Mouse (Mus musculus): ENCODE data around the gene Aurka. TPM values are rescaled to one million over a fixed set of nuclear protein-coding genes. Genes with fewer than 3 reads are reported as not detected.

Gene Aurka
- polyA plus RNA-seq, 1 experiment = 11.8 TPM

DNA sequence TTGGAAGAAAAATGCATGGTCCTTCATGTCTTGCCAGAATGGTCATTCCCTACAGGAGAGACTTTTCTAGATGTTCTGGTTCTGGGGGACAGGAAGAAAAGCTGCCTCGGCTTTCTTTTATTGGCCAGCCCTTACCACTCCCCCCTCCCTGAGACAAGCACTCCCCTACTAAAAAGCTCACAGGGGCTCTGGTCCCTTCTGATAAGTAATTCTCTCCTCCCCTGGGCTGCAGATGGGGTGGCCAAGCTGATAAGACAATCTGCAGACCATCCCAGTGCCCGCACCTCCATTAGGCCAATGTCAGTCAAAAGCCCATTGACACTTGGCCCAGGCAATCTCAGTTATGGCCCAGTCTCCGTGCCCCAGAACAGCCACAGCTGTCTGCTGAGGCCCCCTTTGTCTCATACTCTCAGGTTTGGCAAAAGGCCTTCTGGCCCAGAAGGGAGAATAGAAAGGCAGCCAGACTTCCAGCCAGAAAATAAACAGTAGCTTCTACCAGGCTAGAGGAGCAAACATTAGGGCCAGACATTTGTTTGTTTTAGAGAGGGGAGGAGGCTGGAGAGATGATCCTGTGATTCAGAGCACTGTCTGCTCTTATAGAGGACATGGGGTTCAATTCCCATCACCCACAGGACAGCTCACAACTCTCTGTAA lies 21.9 kb downstream of the Aurka start:
- TF ChIP-seq GATA1 (IDR thresholded peaks at IDR 0.05; ENCODE audit: low read length) = peak; percentile 85

GRCm38 (mm10) chr2:172346933-172347611 lies 23.3 kb downstream of the Aurka start:
- no peak for TF ChIP-seq GATA1 (IDR thresholded peaks at IDR 0.05; ENCODE audit: low read length)

DNA sequence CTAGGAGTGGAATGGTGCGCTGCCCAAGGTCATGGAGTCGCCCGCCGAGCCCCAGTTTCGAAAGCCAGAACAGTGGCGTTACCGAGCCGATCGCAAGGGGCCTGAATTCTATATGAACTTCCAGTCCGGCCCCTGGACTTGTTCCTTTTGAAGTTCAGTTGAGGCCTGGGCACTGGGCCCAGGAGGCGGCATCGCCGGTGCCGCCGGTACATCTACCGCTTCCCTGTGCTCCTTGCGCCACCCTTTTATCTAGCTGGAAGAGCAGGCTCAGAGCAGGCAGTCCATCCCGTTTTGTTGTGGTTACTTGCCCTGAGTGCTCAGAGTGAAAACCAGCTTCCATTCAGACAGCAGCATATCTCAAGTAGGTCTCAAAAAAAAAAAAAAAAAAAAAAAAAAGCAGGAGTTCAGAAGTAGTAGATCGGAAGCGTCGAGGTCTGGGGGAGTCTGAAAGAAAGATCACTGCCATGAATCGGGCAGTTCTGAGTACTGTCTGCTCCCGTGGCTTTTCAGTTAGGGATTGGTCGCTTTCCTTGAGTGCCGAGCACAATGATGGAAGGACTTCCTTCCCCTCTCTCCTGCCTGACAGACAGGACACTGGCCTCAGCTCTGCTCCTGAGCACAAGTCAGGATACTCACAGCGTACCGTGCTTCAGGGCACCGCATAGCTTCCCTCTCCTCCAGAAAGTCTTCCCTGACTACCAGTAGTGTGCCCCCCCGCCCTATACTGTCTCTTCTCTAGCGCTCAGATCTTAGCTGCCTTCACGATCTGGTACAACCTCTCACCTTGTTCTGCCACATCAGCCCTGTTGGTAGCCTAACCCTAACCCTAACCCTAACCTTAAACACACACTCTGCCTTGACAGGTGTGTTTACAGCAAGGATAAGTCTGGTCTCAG lies 24.1 kb downstream of the Aurka start:
- TF ChIP-seq GATA1 (IDR thresholded peaks at IDR 0.05; ENCODE audit: low read length) = no peak

- no peak for TF ChIP-seq GATA1 (IDR thresholded peaks at IDR 0.05; ENCODE audit: low read length)
Observed at GRCm38 (mm10) chr2:172345258-172345738, 25.0 kb downstream of the Aurka start, which contains the start of gene Fam210b. Fam210b (plus strand) TSS chr2:172345565.

DNA sequence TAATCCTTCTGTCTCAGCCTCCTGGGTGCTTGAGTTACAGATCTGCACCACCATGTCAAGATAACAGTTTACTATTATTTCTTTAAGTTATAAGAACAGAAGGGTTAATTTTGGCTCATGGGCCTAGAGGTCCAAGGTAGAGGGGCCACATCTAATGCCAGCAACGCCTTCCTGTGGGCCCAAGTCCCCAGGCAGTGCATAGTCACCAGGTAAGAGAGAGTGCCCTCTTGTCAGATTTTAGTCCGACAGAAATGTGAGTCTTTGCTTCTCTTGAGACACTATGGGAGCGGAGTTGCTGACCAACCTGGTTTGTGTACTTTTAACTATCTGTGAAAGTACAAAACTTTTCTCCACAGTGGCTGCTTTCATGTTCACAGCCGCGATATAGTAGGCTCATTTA lies 25.7 kb downstream of the Aurka start:
- no peak for TF ChIP-seq GATA1 (IDR thresholded peaks at IDR 0.05; ENCODE audit: low read length)

DNA sequence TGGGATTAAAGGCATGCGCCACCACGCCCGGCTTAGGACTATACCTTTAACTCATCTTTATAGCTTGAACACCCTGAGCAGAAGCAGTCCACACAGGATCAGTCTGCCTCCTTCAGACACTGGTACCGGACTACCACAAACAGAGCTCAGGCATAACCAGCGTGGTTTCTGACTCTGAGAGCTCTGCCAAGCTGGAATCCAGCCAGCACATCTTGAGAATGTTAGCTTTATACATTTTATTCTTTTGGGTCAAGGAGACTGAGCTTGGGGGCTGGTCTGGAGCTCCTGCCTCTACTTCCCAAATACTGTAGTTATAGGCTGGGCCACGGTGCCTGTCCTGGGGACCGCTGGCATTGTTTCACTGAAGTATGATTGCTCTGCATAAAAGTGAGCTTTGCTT lies 26.6 kb downstream of the Aurka start:
- no peak for TF ChIP-seq GATA1 (IDR thresholded peaks at IDR 0.05; ENCODE audit: low read length)

DNA sequence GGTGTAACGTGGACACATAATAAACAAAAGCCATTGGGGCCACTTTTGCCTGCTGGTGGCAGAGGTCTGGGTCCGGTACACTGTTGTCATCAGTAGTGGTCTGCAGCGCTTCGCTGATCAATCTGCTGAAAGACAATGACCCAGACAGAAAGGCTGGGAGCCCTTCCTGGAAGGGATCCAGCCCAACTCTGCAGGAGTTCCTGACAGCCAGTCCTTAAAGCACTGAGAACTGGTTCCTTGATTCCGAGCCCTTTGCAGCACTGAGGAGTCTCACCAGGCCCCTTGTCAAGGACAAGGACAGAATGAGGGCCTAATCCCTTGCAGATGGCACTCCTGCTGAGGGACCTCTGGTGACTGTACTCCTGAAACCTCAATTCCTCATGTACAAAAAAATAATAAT lies 28.7 kb downstream of the Aurka start:
- TF ChIP-seq GATA1 (IDR thresholded peaks at IDR 0.05; ENCODE audit: low read length) = no peak

DNA sequence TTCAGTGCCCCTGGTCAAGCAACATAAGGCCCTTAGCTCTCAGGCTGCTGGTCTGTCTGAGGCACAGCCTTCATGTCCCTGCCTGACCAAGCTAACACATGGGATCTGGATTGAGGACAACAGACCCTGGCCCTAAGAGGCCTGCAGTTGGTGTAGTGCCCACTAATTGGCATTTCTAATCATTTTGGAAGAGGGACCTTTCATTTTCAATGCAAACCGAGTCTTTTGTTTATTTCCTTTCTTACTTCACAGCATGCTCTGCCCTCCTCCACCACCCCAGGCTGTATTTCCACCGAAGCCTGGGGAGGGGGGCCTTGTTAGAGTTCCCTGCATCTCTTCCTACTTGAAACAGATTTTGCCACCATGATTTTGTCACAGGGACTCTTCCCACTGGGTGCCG lies 29.4 kb downstream of the Aurka start:
- TF ChIP-seq GATA1 (IDR thresholded peaks at IDR 0.05; ENCODE audit: low read length) = no peak

DNA sequence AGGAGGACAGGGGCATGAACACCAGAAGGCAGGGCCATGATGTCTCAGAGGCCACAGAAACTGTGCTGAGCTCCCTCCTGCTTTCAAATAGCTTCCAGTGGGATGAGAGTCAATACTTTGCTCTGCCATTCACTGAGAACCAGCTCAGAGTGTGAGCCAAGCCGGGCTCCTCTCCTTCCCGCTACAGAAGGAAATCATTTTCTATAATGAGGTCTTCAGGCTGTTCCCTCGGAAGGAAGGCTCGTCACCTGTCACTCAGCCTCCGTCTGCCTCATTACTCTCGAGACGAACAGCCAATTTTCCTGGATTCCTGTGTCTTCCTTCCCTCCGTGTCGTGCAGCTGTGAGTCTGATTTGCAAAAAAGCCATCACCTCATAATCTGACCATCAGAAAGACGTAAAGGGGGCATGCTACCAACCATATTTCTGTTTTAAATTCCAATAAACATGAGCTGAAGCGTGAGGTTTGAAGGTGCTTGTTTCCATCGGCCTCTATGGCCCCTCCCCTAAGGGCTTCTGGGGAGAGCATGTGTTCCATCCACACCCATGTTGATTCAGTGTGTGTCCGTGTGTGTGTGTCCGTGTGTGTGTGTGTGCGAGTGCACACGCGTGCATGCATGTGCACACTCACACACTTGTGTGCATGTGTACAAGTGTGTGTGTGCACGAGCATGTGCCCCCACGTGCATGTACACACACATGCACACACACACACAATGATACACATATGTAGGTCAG lies 32.0 kb downstream of the Aurka start:
- no peak for TF ChIP-seq GATA1 (IDR thresholded peaks at IDR 0.05; ENCODE audit: low read length)

DNA sequence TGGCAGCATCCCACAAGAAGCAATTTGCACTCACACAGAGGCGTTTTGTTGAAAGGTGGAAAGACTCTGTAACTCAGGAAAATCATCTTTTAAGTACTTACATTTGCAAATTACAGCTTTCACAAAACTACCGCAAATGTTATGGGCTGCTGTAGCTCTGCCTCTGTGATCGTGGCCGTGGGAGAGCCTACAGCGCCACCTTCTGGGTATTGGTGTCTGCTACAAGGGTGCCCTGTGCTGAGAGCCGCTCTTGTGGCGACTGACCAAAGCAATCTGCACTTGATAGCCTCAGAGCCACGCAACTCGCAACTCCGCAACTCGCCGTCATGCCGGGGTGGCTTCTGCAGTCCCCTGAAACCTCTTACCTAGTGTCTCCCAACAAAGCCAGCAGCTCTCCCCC lies 41.2 kb downstream of the Aurka start:
- no peak for TF ChIP-seq GATA1 (IDR thresholded peaks at IDR 0.05; ENCODE audit: low read length)

- no peak for TF ChIP-seq GATA1 (IDR thresholded peaks at IDR 0.05; ENCODE audit: low read length)
Observed at GRCm38 (mm10) chr2:172328248-172328647, 42.1 kb downstream of the Aurka start.

GRCm38 (mm10) chr2:172320878-172321277 lies 49.5 kb downstream of the Aurka start:
- TF ChIP-seq GATA1 (IDR thresholded peaks at IDR 0.05; ENCODE audit: low read length) = no peak

DNA sequence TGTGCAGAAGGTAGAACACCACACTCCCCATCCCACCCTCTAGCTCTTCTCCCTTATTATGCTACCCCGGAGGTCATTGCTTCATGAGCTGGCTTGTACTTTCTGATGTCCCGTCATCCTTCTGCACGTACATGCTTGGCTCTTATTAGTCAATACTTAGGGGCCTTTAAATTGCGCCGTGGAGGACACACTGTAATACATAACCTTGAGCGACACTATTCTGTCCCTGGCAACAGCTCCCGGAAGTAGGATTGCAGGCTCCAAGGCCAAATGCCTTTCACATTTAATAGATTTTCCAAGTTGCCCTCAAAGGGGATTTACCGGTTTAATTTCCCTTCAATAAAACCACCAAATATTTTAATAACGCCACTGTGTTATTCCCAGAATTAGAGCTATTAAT lies 58.6 kb downstream of the Aurka start:
- TF ChIP-seq GATA1 (IDR thresholded peaks at IDR 0.05; ENCODE audit: low read length) = no peak

GRCm38 (mm10) chr2:172306544-172306943 lies 63.8 kb downstream of the Aurka start:
- TF ChIP-seq GATA1 (IDR thresholded peaks at IDR 0.05; ENCODE audit: low read length) = no peak

Other genes starting within 250 kb of the Aurka start
- not detected in 2 replicates for gene Mc3r, start 122.0 kb downstream of the Aurka start, polyA plus RNA-seq (2012)
- gene Fam210b, start 25.0 kb downstream of the Aurka start, polyA plus RNA-seq (2012) = 16.0 and 21.8 TPM in 2 replicates
- gene Cstf1, start 146 bp upstream of the Aurka start, polyA plus RNA-seq (2012) = 9.6 and 23.4 TPM in 2 replicates
- not detected in 2 replicates for gene Cass4, start 23.3 kb upstream of the Aurka start, polyA plus RNA-seq (2012)
- 16.3 and 55.3 TPM in 2 replicates for gene Rtf2, start 70.0 kb upstream of the Aurka start, polyA plus RNA-seq (2012)
- not detected in 2 replicates for gene Gcnt7, start 88.1 kb upstream of the Aurka start, polyA plus RNA-seq (2012)
- not detected in 2 replicates for gene Fam209, start 102.0 kb upstream of the Aurka start, polyA plus RNA-seq (2012)
- not detected in 2 replicates for gene Tfap2c, start 179.1 kb upstream of the Aurka start, polyA plus RNA-seq (2012)

Data from G1E-ER4 (cell line).